Mouse (Mus musculus): ENCODE results near the gene Duoxa1.
"Not testable (repeated sequence)": the region's sequence is repeated elsewhere in the genome, so short reads cannot be mapped to it uniquely, and the experiment has no call there.

The Duoxa1 gene

DNA sequence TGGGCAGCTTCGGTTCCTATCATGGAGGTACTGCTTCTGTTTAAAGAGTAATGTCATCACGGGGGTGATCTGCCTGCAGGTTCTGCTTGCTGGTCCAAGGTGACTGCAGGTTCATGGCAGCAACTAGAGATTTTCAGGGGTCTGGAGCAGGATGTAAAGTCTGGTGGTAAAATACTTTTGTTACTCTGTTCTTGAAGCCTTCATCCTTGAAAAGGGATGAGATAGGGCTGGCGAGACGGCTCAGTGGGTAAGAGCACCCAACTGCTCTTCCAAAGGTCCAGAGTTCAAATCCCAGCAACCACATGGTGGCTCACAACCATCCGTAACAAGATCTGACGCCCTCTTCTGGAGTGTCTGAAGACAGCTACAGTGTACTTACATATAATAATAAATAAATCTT, 16.8 kb upstream of the Duoxa1 start:
- DNase-seq (ENCODE audit: low spot score) = not testable (repeated sequence)

- no peak for DNase-seq (ENCODE audit: low spot score)
Measured at GRCm38 (mm10) chr2:122327986-122328385, 14.5 kb upstream of the Duoxa1 start.

DNA sequence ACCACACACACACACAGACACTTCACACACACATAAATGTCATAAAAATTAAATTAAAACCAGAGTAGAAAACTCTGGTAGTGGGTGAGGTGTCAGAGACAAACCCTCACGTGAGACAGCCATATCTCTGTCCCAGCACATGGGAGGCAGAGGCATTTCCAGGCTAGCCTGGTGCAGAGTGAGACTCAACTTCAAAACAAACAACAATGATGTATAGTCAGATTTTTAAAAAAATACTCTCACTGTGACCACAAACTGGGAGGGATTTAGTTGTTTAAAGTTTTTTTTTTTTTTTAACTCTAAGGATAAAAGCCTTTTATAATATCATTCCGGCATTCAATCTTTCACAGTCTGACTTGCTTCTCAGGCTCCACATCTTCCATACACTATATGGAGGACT, 11.8 kb upstream of the Duoxa1 start:
- no peak for DNase-seq (ENCODE audit: low spot score)

DNA sequence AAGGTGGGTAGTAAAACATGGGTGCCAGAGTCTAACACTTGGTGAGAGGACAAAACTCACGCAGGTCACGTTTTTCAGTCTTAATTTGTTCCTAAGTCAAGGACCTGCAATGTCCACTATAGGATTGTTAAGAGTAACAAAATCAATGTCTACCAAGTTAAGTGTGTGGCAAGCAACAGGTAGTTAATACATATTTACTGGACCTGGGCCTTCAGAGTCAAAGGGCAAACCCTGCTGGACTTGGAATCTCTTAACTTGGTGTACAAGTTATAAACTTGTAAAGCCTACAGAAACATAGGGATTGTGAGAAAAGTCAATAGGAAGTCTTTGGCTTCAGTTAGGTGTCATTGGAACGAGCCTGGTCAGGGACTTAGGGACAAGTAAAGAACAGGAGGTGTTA, 11.1 kb upstream of the Duoxa1 start:
- DNase-seq (ENCODE audit: low spot score) = no peak

- no peak for DNase-seq (ENCODE audit: low spot score)
Measured at GRCm38 (mm10) chr2:122323960-122324359, 10.4 kb upstream of the Duoxa1 start.

DNA sequence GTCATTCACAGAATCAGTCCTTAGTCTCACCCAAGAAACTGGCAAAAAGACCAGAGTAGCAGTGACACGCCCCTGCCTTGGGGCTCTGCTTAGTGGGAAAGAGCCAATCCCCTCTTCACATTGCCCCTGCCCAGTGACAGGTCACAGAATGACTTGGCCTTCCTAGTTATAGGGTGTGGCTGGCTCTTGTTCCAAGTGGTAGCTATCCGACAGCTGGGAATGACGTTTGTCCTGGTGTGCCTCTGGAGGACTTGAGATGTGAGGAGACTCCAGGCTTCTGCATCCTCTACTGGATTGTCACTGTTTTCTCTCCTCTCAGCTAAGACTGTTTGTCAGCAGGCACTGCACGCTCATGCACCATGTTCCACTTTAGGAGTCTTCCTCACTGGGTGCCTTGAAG, 3.9 kb upstream of the Duoxa1 start:
- no peak for DNase-seq (ENCODE audit: low spot score)

DNA sequence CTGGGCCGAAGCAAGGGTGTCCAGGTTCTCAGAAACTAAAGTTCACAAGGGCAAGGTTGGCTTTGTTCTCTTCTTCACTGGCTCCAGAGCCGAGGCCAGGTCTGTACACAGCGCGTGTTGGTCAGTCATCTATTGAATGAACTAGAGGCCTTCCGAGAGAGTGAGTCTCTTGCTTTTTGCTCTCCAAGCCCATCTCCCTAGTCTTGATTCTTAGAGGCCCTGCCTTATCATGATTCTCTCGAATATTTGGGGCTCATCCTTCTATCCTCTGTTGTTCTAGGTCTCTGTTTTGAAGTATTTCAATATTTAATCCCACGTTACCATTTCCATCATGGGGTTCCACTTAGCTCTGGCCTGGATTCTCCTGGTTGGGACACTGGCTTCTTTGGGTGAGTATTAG, 1.8 kb upstream of the Duoxa1 start, which contains the start of gene Duox1:
Duox1 (plus strand) TSS at position 301 of the 400 bp plus-strand sequence.
- DNase-seq (ENCODE audit: low spot score) = no peak

GRCm38 (mm10) chr2:122312722-122313417, 660 bp downstream of the Duoxa1 start:
- DNase-seq (ENCODE audit: low spot score) = no peak

DNA sequence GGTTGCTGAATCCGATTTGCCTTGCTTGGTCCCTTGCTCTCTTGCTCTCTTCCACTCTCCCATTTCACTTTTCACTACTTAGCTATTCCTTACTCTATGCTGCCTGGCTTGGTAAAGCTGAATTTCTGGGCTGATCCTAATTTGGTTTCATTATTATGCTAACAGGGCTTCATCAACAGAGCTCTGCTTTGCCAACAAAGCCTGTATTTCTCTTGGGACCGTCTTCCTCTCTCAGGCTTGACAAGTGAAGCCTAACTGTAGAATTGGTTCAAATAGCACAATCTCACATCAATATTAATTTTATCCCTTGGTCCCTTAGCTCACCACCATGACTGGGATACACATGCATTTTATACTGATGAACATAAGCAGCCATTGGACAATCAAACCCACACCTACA, 2.0 kb downstream of the Duoxa1 start:
- DNase-seq (ENCODE audit: low spot score) = no peak

DNA sequence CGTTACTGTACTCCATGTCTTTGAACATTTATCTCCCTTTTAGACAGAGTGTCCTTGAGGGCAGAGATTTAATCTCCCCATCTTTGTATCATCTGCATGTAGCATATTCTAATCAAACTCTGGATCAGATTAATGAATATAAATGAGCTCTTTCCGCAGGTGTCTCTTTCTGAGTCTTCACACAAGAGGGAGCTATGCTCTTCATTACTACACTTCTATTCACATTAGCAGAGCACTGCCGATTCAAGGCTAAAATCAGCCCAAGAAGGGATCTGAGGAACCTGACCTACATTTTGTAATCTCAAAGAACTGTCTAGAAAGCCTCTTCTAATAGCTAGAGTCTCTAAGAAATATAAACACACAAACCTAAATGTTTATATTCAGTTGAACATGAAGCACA, 3.9 kb downstream of the Duoxa1 start:
- DNase-seq (ENCODE audit: low spot score) = no peak

GRCm38 (mm10) chr2:122306184-122306583, 7.3 kb downstream of the Duoxa1 start:
- no peak for DNase-seq (ENCODE audit: low spot score)

DNA sequence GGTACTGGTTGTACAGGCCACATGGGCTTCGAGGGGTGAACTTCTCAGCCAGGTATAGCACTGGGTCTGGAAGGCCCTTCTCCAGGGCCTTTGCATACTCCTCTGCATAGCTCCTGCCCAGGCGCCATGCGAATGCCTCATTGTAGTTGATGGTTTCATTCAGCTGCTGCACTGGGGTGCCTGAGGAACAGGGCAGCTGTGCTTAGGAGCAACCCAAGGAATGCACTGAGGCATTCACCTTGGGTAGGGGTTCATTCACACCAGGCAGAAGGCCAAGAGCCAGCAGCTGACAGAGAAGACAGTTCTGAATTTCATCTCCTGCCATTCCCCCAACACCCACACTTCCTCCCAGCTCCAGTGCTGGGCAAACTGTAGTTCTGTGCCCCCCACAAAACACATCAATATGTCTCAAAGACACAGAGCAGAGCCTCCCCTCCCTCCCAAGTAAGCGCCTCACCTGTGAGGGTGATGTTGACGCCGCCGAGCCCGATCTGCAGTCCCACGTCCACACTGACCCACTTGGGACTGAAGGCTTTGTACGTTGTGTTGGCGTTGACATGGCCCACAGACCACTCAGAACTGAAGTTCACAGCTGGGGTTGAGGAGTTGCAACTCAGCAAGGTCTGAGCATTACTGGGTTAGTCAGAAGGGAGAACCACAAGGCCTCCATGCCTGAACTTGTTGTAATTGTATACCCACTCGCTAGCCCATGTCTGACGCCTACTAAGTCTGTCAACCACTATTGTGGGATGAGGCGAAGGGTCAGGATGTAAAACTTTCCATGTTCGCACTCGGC, 8.2 kb downstream of the Duoxa1 start:
- no peak for DNase-seq (ENCODE audit: low spot score)

DNA sequence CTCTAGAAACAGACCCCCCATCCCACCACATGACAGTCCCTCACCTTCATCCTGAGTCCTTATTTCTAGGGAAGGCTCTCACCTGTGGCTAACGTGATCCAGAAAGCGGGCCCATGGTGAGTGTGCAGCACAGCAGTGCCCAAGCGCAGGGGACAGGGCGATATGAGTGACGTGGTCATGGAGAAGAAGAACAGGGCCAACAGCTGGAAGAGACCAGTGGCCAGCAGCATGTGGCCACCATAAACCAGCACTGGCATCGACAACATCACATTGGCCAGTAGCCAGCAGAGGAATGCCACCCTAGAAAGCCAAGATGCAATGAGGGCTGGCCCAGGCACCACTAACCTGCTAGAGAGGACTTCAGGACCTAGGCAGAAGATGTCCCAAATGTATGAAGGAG, 9.0 kb downstream of the Duoxa1 start:
- DNase-seq (ENCODE audit: low spot score) = no peak

DNA sequence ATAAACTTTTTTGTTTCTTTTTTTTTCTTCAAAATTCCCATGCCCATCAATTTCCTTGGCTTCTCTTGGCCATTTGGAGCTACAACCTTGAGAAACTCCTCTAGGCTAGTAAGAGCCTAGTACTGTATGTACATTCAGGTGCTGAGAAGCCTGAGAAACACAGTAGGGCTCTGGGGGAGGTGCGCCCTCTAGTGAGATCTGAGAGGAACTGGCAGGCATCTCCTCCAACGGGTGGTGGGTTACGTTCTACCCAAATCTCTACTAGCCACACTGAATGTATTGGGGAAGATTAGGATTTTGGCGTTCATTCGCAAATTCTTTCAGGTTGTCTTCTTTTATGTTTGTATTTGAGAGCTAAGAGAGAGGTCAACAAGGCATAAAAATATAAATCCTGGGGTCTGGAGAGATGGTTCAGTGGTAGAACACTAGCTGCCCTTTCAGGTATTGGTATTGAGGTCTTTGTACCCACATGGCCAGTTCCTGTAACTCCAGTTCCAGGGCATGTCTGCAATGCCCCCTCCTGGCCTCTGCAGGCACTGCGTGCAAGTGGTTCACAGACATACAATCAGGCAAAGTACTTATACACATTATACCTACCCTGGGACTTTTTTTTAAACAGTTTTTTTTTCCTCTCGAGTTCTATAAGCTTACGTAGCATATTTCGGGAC, 10.8 kb downstream of the Duoxa1 start:
- DNase-seq (ENCODE audit: low spot score) = no peak

DNA sequence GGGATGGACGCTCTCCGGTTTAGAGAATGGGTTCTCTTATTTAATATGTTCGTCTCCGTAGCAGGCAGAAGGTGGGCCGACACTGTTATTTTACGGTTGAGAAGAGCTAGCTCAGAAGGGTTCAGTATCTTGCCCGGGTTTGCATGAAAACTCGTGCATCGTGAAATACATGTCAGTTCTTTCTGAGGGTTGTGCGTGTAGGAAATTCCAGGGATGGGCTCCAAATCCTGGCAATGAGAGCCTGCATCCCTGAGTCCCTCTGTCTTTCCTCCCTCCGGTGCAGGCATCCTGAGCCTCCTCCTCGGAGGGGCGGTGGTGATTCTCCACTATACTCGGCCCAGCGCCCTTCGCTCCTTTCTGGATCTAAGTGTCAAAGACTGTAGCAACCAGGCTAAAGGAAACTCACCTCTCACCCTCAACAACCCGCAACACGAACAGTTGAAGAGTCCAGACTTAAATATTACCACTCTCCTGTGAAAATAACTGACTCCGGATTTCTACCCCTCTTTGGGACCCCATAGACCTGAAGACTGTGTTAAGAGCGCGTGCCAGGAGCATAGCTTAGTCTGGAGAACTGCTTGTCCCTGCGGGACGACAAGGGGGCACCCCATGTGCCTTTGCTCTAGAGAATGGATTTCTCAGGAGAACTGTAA, 11.5 kb downstream of the Duoxa1 start:
- no peak for DNase-seq (ENCODE audit: low spot score)

DNA sequence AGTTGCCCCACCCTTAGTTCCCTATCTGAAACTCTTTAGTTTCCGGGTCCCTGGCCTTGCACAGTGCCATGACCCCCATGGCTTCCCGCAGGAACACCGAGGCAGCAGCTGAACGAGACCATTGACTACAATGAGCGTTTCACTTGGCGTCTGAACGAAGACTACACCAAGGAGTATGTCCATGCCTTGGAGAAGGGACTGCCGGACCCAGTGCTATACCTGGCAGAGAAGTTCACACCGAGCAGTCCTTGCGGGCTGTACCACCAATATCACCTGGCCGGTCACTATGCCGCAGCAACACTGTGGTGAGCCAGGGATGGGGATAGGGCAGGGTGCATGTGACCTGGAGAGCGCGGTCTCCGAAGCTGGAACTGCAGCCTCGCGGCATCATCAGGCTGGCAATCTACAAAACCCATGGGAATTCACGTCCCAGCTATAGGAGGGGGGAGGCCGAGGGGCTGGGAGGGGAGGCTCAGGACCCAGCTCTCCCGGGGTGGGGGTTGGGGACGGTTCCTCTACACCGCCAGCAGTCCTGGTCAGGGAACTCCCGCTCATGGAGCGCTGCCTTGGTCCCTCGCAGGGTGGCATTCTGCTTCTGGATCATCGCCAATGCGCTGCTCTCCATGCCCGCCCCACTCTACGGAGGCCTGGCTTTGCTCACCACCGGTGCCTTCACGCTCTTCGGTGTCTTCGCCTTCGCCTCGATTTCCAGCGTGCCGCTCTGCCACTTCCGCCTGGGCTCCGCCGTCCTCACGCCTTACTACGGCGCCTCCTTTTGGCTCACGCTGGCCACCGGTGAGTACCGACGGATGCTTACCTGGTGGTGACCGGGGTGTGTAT, 12.2 kb downstream of the Duoxa1 start:
- DNase-seq (ENCODE audit: low spot score) = no peak

DNA sequence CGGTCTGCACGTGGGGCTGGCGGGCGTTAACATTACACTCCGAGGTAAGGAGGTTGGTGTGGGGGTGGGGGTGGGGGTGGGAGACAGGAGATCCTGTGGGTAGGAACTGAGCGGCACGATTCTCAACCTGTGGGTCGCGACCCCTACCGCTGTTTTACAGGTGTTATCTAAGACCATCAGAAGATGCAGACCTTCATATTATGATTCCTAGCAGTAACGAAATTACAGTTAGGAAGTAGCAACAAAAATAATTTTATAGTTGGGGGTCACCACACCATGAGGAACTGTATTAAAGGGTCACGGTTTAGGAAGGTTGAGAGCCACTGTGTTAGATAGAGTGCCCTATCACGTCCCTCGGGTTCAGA, 12.9 kb downstream of the Duoxa1 start:
- no peak for DNase-seq (ENCODE audit: low spot score)

DNA sequence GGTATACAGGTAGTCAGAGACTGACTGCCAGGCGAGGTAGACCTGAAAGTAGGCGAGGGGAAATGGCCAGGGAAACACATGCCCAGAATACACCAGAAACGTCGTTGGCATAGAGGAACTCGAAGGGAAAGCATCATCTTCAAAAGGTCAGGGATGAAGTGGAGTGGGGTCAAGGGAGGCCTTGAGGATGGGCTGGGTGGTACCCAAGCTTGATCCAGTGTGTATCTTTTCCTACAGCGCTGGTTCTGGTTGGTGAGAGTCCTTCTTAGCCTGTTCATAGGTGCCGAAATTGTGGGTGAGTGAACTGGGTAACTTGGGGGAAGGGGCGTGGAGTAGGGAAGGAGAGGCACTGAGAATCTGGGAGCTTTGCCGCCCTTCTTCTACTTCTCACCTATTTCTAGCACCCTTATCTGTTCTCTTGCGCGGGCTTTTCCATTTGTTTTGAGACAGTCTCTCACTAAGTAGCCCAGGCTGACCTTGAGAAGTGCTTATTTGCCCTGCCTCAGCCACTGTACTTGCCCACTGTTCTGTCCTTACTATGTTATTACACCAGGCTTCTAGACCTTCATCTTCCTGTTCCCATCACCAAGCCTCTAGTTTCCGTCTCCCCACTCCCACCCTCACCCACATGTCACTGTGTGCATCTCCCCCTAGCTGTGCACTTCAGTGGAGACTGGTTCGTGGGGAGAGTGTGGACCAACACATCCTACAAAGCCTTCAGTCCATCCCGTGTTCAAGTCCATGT, 13.4 kb downstream of the Duoxa1 start:
- DNase-seq (ENCODE audit: low spot score) = no peak

- DNase-seq (ENCODE audit: low spot score) = no peak
Measured at GRCm38 (mm10) chr2:122298596-122299490, 14.7 kb downstream of the Duoxa1 start, which contains the start of gene Duoxa2. TSS of gene Duoxa2 (plus strand) at chr2:122298900.

DNA sequence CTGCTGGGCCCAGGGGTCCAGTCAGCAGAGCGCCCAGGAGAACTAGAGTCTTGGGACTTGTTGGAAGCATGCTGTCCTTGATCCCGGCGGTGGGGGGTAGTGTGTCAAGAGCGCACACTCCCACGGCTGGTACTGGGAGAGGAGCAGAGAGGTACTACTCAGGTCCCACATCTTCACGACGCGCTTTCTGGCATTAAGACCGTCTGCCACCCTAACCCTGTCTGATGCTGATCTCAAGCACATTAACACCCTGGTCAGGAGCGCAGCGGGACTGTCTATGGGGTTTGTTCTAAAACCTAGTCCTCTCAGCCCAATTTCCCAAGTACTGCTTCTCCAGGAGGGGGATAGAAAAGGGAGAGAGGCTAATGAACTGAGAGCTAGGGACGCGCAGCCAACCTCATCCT, 15.4 kb downstream of the Duoxa1 start, which contains the start of gene Duox2:
Duox2 (minus strand) TSS at position 354 of the 404 bp plus-strand sequence.
- DNase-seq (ENCODE audit: low spot score) = no peak
